Mouse (Mus musculus) erythroid progenitor cell, adult 5-6 weeks (primary cell): ENCODE measurements around the gene Dnajb14. TPM values are rescaled to one million over a fixed set of nuclear protein-coding genes. Genes with fewer than 3 reads are reported as not detected.

Source experiments
- ATAC-seq: replicated peaks from 2 replicates; pipeline ENCODE4 v1.8.0; 2016; ENCODE audit warnings: moderate number of reproducible peaks, mild to moderate bottlenecking, moderate TSS enrichment, inconsistent platforms; ENCODE audit not compliant: poor library complexity, low FRiP score, severe bottlenecking
- total RNA-seq, 2 experiments: library from RNA; stranded (forward) in 1 of 2; stranded (reverse) in 1 of 2; fragments of 150-400 nt in 1 of 2; fragments of 186-747, 209-891 nt in 1 of 2; gene quantifications; 2 replicates each; pipeline versions ENCODE4 v1.2.3 to v1.2.4; 2015 to 2017; ENCODE audit warnings: low replicate concordance in 2 of 2

Dnajb14 gene
- total RNA-seq, 2 experiments from 2014 or later: 4.1 to 5.0 TPM

GRCm38 (mm10) chr3:137862600-137862999 lies 4.9 kb upstream of the Dnajb14 start:
- ATAC-seq: no peak

- ATAC-seq: no peak; the same call in 1 of the 2 replicates
Observed at GRCm38 (mm10) chr3:137863330-137864123, 3.9 kb upstream of the Dnajb14 start.

- ATAC-seq: peak; percentile 85
Observed at GRCm38 (mm10) chr3:137864124-137864987, 3.1 kb upstream of the Dnajb14 start, which contains the start of gene H2afz. TSS of gene H2afz (plus strand) at chr3:137864487.

GRCm38 (mm10) chr3:137864988-137865982 lies 2.2 kb upstream of the Dnajb14 start:
- peak; percentile 64 for ATAC-seq

GRCm38 (mm10) chr3:137867133-137867436 lies 390 bp upstream of the Dnajb14 start:
- ATAC-seq: no peak

- no peak for ATAC-seq
Observed at GRCm38 (mm10) chr3:137868094-137868913, 829 bp downstream of the Dnajb14 start.

- ATAC-seq: no peak
Observed at GRCm38 (mm10) chr3:137869395-137869794, 1.9 kb downstream of the Dnajb14 start.

GRCm38 (mm10) chr3:137879313-137879712 lies 11.8 kb downstream of the Dnajb14 start:
- ATAC-seq: no peak

GRCm38 (mm10) chr3:137880109-137880748 lies 12.8 kb downstream of the Dnajb14 start:
- ATAC-seq: no peak

- no peak for ATAC-seq
Observed at GRCm38 (mm10) chr3:137881093-137881492, 13.6 kb downstream of the Dnajb14 start.

- no peak for ATAC-seq
Observed at GRCm38 (mm10) chr3:137887961-137888360, 20.5 kb downstream of the Dnajb14 start.

GRCm38 (mm10) chr3:137891089-137891488 lies 23.6 kb downstream of the Dnajb14 start:
- ATAC-seq: no peak

- no peak for ATAC-seq
Observed at GRCm38 (mm10) chr3:137892118-137892517, 24.6 kb downstream of the Dnajb14 start.

- no peak for ATAC-seq
Observed at GRCm38 (mm10) chr3:137893789-137894188, 26.3 kb downstream of the Dnajb14 start.

- ATAC-seq: peak; percentile 65; the same call in 1 of the 2 replicates
Observed at GRCm38 (mm10) chr3:137895196-137895595, 27.7 kb downstream of the Dnajb14 start.

- ATAC-seq: no peak
Observed at GRCm38 (mm10) chr3:137896386-137896785, 28.9 kb downstream of the Dnajb14 start.

- no peak for ATAC-seq
Observed at GRCm38 (mm10) chr3:137896867-137897266, 29.4 kb downstream of the Dnajb14 start.

GRCm38 (mm10) chr3:137897685-137898084 lies 30.2 kb downstream of the Dnajb14 start:
- no peak for ATAC-seq
